Mouse (Mus musculus): Measurements from ENCODE around the gene Ercc5.

Ercc5 gene

GRCm38 (mm10) chr1:44147563-44148381 is at the start of gene Ercc5:
Gene Ercc5, plus strand, starts transcription at chr1:44147744.
- peak; percentile 82 to 86 for DNase-seq

GRCm38 (mm10) chr1:44101448-44102225 is 45.9 kb upstream of the Ercc5 start:
- DNase-seq, result peak; percentile 57 to 69

- peak; percentile 91 to 95 for DNase-seq
These were observed 45.3 kb upstream of the Ercc5 start, which contains the start of gene Tex30 for GRCm38 (mm10) chr1:44102259-44102717. Gene Tex30, minus strand, starts transcription at chr1:44102441.

GRCm38 (mm10) chr1:44102939-44103338 is 44.6 kb upstream of the Ercc5 start:
- DNase-seq, result no peak

- no peak for DNase-seq
These were observed 30.0 kb upstream of the Ercc5 start for GRCm38 (mm10) chr1:44117571-44117970.

- DNase-seq, result peak; percentile 56 to 74
These were observed 29.1 kb upstream of the Ercc5 start, which contains the start of the genes Kdelc1 and Bivm for GRCm38 (mm10) chr1:44118239-44119054. Gene Kdelc1, minus strand, starts transcription at chr1:44118808. Gene Bivm, plus strand, starts transcription at chr1:44118957.

- DNase-seq, result peak; percentile 78 to 82
These were observed 28.1 kb upstream of the Ercc5 start for GRCm38 (mm10) chr1:44119201-44120073.

- no peak for DNase-seq
These were observed 27.5 kb upstream of the Ercc5 start for GRCm38 (mm10) chr1:44120074-44120406.

GRCm38 (mm10) chr1:44122256-44122655 is 25.3 kb upstream of the Ercc5 start:
- peak; percentile 6 to 13 for DNase-seq

- no peak for DNase-seq
These were observed 22.0 kb upstream of the Ercc5 start for GRCm38 (mm10) chr1:44125590-44125989.

- no peak for DNase-seq
These were observed 17.5 kb upstream of the Ercc5 start for GRCm38 (mm10) chr1:44129929-44130581.

- DNase-seq, result no peak
These were observed 7.3 kb upstream of the Ercc5 start for GRCm38 (mm10) chr1:44140232-44140631.

- DNase-seq, result no peak
These were observed 4.8 kb upstream of the Ercc5 start for GRCm38 (mm10) chr1:44142747-44143146.

- DNase-seq, result no peak
These were observed 1.2 kb downstream of the Ercc5 start for GRCm38 (mm10) chr1:44148706-44149105.

- peak in 1 of 2 experiments; percentile 4 for DNase-seq
These were observed 7.7 kb downstream of the Ercc5 start for GRCm38 (mm10) chr1:44155287-44155686.

- no peak for DNase-seq
These were observed 10.8 kb downstream of the Ercc5 start for GRCm38 (mm10) chr1:44158317-44158716.

- DNase-seq, result no peak
These were observed 14.3 kb downstream of the Ercc5 start for GRCm38 (mm10) chr1:44161818-44162217.

- DNase-seq, result no peak
These were observed 14.8 kb downstream of the Ercc5 start for GRCm38 (mm10) chr1:44162389-44162788.

- DNase-seq, result no peak
These were observed 20.4 kb downstream of the Ercc5 start for GRCm38 (mm10) chr1:44167859-44168383.

GRCm38 (mm10) chr1:44172656-44173055 is 25.1 kb downstream of the Ercc5 start:
- no peak for DNase-seq

GRCm38 (mm10) chr1:44173903-44174302 is 26.4 kb downstream of the Ercc5 start:
- DNase-seq, result peak; percentile 7

Data from thymus, postnatal 36 days (tissue).